Mouse (Mus musculus) layer of hippocampus, postnatal 36 days (tissue): ENCODE data around the gene Fbn1. TPM values are rescaled to one million over a fixed set of nuclear protein-coding genes. Genes with fewer than 3 reads are reported as not detected.

ENCODE experiments used
- DNase-seq, 2 experiments: peaks; one replicate each; pipeline ENCODE4 v3.0.0; 2022
- total RNA-seq, 2 experiments: library from RNA; stranded (reverse); gene quantifications; 2 replicates each; pipeline ENCODE4 v1.2.3; 2021

Gene Fbn1
- total RNA-seq, 2 experiments from 2014 or later = 7.6 to 10.4 TPM

DNA sequence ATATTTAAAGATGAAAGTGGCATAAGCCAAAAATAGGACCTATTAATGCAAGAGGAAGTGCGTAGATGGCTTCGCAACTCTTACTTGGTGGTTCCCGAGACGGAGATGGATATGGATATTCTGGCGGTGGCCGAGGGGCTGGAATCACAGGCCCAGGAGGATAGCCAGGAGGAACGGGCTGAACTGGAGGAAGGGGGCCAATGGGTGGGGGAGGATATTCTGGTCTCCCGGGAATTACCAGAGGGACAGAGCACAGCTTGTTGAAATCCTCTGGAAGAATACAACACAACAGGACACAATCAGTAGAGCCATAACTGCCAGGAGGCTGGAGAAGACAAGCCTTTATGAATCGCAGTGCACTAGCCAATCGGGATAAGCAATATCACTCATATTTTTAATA is 118.0 kb downstream of the Fbn1 start:
- DNase-seq = no peak

DNA sequence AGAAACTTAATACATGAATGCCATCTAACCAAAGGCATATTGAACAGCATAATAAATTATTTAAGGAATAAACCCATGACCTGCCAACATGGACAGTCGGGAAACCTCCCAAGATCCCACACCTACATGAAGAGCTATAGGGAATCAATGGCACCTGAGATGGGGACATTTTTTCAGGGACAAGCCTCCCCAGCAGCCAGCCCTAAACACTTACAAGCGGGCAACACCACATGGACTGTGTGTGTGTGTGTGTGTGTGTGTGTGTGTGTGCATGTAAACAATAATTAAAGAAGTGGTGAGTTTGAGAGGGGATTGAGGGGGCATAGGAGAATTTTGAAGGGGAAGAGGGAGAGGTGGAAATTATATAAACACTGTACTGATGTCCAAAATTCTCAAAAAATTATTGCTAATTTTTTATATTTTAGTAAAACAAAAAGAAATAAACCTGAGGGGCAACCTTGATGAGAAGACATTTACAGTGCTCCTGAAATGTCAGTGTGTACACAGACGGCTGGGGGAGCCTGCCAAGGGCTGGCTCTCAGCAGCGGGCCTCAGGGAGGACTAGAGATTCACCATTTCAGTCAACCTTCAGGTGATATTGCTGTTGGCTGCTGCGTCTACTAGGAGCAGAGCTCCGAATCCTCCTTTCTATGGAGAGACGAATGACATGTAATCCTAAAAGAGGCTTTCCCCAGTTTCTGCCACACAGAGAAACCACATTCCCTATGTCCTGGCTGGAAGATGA is 121.4 kb downstream of the Fbn1 start:
- no peak for DNase-seq

DNA sequence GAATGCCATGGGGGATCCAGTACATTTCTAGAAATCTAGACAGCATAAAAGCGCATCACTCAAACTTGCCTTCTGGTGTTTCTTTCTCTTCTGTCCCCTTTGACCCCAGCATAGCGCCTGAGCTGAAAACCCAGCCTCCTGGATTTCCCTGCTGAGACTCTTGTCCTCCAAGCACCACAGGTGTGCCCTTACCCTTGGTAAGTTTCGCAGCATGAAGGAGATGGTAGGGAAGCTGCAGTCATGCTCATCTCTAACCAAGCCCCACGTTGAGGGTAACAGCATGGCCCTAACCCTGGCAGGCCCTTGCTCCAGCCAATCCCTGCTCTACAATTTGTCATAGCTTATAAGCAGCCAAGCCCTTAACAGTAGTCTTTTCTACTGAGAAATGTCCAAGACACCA is 122.9 kb downstream of the Fbn1 start:
- DNase-seq = no peak

DNA sequence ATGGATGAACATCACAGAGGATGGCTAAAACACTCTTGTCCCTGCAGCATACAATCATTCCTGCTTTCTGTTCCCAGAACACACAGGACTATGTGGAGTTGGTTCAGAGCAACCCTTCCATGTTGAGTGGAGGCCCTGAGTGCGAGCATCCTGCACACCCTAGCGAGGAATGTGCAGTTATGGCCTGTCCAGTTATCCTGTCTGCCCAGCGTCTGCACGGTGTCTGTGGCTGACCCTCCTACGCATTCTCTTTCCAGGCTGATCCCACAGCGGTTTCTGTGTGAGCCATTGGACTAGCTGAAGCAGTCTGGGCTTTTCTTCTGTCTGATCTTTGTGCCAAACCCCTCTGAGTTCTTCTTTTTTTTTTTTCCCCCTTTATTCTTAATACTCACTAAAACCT is 123.4 kb downstream of the Fbn1 start:
- no peak for DNase-seq

DNA sequence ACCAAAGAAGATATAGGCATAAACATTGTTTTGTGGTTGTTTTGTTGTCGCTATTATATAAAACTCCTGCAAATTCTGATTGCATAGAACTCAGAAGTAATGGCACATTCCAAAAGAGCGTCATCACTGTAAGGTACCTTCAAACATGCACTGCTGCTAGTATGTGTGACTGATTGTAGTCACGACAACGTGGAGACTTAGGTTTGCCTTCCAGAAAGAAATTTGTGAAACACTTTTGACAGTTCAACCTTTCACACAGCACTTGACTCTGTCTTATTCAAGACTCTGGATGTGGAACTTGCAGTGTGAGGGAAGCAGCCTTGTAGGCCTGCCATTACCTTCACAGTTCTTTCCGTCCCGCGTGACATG is 124.5 kb downstream of the Fbn1 start:
- DNase-seq = no peak

DNA sequence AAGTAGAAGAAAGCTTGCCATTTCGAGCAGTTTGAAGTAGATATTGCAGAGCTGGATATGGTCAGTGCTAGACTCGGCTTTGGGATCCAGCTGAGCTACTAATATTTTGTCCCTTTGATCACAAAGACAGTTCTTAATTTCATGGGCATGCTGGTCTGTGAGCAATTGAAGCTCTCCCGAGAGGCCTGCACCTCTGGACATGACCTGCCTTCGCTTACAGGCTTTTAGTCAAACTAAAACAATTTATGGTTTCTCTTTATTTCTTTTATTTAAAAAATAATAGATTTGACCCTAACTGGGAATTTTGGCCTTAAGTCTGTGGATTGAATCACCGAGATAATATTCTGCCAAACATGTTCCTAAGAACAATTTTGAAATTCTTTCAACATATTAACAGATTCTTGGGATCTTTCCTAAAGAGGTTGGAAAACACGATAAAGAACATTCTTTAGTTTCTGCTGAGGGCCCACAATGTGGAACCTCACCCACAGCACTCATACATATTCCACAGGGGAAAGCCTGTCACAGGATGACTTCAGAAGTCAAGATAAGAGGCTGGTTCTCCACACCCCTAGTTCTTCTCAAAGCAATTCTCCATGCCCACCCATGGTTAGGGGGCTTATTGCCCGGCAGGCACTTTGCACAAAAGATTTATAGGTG is 125.0 kb downstream of the Fbn1 start:
- DNase-seq = no peak

DNA sequence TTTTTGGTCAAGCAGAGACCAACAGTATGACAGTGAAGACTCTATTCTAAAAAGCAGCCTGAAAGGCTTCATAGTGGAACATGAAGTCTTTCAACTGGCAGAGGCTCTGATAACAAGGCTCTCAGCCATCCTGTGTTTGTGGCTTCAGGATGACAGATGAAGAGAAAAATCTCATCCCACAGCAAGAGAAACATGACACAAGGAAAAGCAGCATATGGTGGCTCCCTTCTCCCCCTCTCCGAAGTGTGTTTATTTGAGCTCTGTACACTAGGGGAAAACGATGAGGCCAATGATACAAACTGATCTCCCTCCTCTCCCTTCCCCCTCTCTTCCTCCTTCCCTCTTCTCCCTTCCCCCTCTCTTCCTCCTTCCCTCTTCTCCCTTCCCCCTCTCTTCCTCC is 127.7 kb downstream of the Fbn1 start:
- peak in 1 of 2 experiments; percentile 11 for DNase-seq

DNA sequence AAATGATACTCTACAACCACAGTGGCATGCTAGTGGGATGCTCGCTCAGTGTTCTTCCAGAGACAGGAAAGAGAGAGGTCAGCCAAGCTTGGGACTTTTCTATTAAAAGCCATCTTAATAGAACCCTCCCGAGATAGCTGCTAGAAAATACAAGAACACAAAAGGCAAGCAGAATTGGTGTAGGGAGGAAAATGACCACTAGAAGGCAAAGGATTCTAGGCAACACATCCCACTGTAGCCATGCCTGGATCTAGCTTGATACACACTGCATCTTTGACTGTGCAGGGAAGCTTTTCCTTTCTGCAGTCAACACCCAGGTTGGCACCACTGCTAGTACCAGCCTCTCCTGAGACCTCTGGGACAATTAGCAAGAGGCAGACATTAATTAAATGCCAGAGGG is 128.6 kb downstream of the Fbn1 start:
- DNase-seq = no peak

DNA sequence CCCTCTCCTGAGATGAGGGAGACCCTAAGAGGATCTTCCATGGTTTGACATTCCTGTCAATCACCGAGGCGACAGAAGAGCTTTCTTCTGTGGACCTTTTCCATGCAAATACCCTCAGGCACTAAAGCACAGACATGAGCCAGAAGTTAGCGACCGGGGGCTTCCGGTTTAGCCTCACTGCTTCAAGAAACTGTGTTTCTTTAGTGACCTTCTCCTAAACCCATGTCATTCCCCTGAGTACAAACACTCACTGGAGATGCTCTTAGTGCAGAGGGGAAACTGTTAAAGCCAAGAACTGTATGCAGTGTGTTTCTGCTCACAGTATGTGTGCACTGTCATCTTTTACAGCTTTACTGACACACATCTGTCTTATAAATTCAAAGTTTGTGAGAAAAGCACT is 131.9 kb downstream of the Fbn1 start:
- no peak for DNase-seq

DNA sequence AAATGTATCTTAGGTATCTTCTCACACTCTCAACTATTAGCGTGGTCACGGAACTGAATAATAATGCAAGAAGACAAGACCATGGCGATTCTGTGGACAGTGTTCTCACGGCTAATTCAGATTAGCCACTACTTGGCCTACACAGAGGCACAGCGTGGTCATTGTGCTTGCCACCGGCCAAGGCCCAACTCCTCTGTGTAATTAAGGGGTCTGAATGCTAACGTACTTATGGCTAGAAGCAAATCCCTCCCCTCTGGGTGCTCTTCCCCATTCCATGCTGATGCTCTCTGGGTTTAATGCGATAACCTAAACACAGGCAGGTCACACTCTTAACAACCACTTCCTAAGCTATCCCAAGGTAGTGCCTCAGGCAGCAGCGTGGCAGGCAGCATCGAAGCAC is 132.5 kb downstream of the Fbn1 start:
- DNase-seq = no peak

DNA sequence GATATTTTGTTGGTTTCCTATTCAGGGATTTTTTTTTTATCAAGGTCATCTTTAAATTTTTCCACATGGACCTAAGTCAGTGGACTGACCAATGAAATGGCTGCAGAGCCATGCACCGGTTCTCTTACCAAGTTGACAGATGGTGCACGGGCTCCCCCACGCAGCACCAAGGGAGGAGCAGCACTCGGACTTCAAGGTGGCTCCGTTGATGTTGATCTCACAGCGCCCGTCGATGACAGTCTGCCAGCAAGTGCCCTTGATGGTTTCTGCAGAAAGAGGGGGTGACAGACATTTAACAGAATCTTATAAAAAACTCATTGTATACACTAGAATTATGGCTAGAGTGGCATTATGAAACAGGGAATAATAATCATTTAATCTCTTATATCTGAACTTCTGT is 138.1 kb downstream of the Fbn1 start:
- no peak for DNase-seq

DNA sequence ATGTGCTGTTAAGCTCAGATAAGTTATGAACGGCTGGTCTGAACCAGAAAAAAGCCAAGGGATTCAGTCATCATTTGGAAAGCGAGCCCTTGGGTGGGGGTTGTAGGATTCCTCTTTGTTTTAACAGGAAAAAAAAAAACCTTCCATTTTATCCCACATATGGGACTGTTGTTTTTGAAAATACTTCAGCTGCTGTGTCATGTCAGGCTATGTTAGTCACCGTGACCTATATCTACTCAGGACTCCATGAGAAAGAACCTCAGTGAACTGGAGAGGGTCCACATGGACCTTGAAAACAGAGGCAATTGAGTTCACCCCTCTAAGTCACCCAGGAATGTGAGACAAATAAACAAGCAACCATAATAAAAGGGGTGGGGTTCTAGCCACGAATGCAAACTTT is 139.2 kb downstream of the Fbn1 start:
- DNase-seq = no peak

DNA sequence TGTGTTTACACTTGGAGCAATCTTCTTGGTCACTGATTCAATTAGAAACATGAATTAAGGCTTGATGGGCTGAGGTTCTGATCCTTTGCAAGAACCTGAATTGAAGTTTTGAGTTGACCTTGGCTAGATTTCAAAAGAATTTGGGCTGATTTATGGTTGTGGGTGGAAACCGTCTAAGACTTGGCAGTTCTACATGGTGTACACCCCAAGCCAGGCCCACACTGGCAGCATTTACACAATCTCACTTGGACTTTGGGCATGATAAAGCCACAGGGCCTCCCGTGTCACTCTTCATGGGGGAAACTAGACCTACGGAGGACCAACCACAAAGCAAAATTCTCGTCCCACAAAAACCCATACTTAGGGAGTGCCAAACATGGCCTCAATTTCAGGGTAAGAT is 146.1 kb downstream of the Fbn1 start:
- DNase-seq = no peak

DNA sequence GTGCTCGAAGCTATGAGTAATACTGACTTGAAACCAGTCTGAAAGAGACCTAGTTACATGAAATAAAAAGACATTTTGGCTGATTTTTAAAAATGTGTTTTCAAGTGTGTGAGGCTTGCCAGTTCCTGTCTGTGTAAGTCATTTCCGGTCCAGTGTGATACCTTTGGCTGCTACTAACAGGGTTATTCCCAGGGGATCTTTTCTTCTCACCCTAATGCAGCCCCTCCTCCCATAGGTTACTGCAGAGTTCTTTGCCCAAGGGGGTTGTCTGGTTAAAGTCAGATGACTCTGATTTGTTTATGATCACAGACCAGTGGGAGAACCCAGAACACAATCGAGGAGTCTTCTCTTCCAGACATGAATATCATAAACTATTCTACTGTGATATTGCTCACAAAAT is 151.3 kb downstream of the Fbn1 start:
- no peak for DNase-seq

DNA sequence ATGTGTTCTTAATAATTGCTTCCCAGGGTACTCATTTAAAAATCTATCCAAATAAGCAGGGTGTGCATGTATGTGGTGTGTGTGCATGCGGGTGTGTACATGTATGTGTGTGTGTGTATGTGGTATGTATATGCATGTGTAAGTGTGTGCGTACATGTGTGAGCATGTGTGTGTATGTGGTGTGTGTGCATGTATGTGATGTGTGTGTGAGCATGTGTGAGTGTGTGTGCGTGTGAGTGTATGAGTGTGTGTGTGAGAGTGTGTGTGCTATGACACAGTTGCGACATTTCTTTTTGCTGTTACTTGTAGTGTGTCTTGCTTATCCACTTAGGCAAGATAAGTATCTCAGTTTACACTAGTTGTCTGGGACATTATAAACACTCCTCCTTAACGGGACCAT is 151.7 kb downstream of the Fbn1 start:
- no peak for DNase-seq

DNA sequence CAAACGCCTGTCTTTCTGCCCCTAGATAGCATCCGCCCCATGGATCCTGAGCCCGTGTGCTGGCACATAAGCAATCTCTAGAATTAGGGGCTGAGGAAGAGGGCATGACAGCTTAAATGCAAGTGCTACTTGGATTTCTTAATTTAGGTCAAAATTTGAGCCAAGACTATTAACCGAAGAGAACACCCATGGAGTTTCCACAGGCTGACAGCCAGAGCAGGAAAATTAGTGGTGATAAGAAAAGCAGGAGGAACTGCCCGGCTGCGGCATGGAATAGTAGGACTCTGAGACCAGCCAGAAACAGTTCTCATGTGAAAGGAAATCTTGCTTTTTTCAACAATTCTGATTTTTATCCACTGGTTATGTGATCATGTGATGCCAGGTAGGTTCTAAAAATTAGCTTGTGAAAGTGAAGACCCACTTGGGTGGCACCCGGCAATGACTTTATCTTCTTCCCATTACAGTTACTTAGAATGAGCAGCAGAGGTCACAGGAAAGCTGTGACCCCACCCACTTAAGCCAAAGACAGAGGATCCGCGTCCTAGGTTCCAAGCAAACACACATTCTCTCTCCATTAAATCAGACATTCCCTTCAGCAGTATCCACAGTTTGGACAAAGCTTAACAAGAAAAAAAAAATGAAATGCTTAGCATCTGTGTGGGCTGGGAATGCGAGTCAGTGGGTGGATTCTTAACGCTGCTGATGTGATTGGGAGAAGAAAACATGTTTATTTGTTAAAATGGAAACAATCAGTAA is 152.4 kb downstream of the Fbn1 start:
- DNase-seq = peak in 1 of 2 experiments; percentile 10

DNA sequence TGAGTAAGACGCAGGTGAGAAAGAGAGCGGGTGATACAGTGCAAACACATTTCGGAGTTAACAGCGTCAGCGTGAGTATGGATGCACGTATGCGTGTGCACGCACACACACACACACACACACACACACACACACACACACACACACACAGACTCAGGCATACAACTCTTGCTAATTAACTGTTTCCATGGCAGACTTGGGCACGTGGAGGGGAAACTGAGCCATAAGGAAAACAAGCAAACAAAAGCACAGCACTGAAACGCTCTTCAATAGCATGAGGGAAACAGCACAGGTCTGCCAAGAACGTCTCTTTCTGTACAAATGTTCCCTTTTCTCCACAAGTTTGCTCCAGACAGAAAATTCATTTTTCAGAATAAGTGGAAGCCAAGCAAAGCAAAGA is 153.2 kb downstream of the Fbn1 start:
- DNase-seq = no peak

DNA sequence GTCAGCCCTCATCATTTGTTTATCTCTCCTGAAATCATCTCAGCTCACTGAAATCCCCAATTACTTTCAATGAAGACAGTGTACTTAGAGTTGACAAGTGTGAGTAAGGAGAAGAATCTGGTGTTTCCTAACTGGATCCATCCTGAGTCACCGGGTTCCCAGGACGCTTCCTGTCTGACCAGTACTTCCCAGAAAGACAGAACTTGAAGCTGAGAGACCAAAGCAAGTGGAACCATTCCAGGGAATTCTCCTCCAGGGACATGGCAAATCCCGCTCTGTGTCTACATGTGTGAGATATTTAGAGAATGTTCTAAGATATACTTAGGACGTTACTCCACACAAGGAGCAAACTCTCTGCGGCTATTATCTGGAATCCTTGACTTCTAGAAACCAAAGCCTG is 158.6 kb downstream of the Fbn1 start:
- no peak for DNase-seq

DNA sequence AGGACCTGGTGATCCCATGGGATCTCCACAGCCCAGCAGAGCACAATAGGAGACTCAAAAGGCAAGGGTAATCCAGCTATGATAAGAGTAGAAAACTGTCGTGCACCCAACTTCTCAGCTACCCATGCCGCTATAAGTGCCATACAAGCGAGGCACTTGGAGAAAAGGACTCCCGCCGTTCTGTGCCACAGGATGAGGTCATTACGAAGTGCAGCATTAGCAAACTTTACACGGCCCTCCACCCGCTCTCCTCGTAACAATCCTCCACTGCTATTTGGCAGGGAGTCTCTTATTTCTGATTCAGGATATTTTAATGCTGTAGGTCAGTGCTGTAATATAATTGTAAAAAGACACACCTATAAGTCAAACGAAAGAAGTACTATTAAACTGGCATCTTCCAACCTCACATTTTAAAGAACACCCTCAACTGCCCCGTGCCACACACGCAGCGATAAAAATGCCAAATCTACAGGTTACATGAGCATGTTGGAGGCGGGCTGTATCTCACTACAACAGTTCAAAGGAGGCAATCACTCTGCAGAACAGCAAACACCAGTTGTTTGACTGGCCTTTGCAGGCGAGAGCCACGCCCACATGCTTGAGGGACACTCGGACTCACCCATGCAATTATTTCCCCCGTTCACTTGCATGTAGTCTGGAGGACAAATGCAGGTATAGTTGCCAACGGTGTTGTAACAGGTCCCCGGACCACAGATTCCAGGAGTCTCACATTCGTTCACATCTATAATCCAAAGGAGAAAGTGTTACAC is 165.4 kb downstream of the Fbn1 start:
- DNase-seq = no peak

DNA sequence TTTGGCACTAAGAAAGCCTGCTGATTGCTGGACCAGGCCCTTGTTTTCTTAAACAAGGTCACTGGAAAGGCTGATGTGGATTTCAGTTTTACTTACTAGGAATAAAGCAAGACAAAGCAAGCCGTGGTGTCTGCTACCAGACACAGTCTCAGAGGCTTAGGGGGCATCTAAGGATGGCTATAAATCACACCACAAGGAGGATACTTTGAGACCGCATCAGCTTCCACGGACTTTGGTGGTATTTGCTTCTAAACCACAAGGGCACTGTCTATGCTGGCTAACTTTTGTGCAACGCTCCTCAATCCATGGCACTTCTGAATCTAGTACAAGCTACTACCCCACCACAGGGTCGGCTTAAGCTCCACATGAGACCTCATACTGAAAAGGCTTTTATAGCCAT is 167.4 kb downstream of the Fbn1 start:
- no peak for DNase-seq

DNA sequence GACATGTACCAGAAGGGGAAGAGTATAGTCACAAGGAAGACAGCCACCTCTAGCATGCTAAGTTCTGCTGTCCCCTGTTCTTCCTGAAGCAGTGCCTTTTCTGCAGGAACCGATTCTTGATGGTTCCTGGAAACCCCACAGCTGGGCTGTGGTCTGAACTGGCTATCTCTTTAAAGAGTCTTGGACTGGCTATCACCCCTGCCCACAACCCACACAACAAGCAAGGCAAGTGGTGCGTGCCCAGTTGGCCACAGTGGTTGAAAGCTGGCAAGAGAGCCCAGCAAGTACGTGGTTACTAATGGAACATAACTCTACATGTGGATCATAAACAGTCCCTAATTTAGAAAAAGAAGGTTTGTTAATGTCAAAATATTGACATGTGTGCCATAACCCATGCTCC is 170.6 kb downstream of the Fbn1 start:
- no peak for DNase-seq

DNA sequence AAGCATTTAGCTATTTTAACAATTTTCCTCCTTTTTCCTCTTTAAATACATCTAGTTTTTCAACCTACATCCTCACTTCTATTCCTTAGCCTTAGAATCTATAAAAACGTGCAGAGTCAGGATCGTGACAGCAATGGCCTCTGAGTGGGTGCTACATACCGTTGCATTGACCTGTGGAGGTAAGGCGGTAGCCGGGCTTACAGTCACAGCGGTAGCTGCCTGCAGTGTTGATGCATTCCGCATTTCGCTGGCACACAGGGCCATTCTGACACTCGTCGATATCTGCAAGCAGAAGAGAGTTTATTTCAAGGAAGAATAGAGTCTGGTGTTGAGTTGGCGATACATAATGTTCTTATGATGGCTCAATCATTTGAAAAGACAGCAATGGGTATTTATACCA is 172.6 kb downstream of the Fbn1 start:
- no peak for DNase-seq

DNA sequence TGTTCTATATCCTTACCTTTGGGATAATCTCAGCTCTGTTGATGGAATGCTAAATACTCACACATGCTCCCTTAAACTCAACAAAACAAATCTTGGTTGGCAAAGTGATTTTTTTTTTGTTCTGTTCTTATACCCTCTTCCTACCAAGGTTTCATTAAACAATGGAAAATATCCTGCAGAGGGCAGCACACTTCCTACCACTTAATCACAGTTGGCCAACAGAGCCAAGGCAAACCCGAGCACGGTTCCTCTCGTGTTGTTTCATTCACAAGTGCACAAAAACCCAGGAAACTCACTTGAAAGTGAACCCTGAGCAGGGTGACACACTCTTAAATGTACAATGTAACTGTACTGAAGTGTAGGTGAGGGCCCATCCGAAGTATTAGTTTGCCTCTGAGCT is 173.6 kb downstream of the Fbn1 start:
- no peak for DNase-seq
